Mouse (Mus musculus): ENCODE results near the gene Prim1. TPM values are rescaled to one million over a fixed set of nuclear protein-coding genes. Genes with fewer than 3 reads are reported as not detected.

Prim1 gene
- polyA plus RNA-seq, 1 experiment from 2014 or later: 107 TPM

- H3K36me3 ChIP-seq (ENCODE audit: control insufficient read depth, insufficient read depth, low read length): peaks cover 26% of the 10 kb centered on the region; the same call in 1 of the 2 replicates
- 92% methylated on average over 10 of the region's 10 CpGs for WGBS
Observed at GRCm38 (mm10) chr10:128023496-128023895, 8.5 kb downstream of the Prim1 start.

GRCm38 (mm10) chr10:128029931-128030330 is 15.0 kb downstream of the Prim1 start:
- peak; percentile 28 for DNase-seq (ENCODE audit: low spot score, missing footprints)
- 92% methylated on average over 7 of the region's 7 CpGs for WGBS
- Histone ChIP-seq H3K4me2 (no peak overlapping the region), H3K4me1 (ENCODE audit: control insufficient read depth, insufficient read depth, low read length) (peaks cover 4% of the 10 kb centered on the region; the same call in 1 of the 2 replicates), H3K36me3 (ENCODE audit: control insufficient read depth, insufficient read depth, low read length) (peaks cover 14% of the 10 kb centered on the region; the same call in 1 of the 2 replicates), H3K27me3 (ENCODE audit: control insufficient read depth, insufficient read depth, low read length) (no peaks in the 10 kb centered on the region), H3K9ac (ENCODE audit: low read length) (no peak overlapping the region), H3K4me3 (ENCODE audit: low read depth, low read length) (no peak overlapping the region), H3K27ac (ENCODE audit: low read depth, low read length) (no peak overlapping the region), H3K9me3 (ENCODE audit: control insufficient read depth, low read length) (no peaks in the 10 kb centered on the region)
- no peak for ATAC-seq (ENCODE audit: low FRiP score)

More at GRCm38 (mm10) chr10:128023496-128023895, 8.5 kb downstream of the Prim1 start:
- ATAC-seq (ENCODE audit: low FRiP score) (no peak), DNase-seq (ENCODE audit: low spot score, missing footprints) (peak; percentile 81)
- H3K4me3 ChIP-seq (ENCODE audit: low read depth, low read length): no peak overlapping the region
- H3K9ac ChIP-seq (ENCODE audit: low read length): no peak overlapping the region
- H3K27ac ChIP-seq (ENCODE audit: low read depth, low read length): no peak overlapping the region
- no peak overlapping the region for H3K4me2 ChIP-seq
- no peaks in the 10 kb centered on the region for H3K4me1 ChIP-seq (ENCODE audit: control insufficient read depth, insufficient read depth, low read length)
- no peaks in the 10 kb centered on the region for H3K9me3 ChIP-seq (ENCODE audit: control insufficient read depth, low read length)
- H3K27me3 ChIP-seq (ENCODE audit: control insufficient read depth, insufficient read depth, low read length): no peaks in the 10 kb centered on the region

- Histone ChIP-seq H3K27me3 (ENCODE audit: control insufficient read depth, insufficient read depth, low read length) (no peaks in the 10 kb centered on the region), H3K27ac (ENCODE audit: low read depth, low read length) (no peak overlapping the region), H3K4me3 (ENCODE audit: low read depth, low read length) (no peak overlapping the region), H3K36me3 (ENCODE audit: control insufficient read depth, insufficient read depth, low read length) (peaks cover 12% of the 10 kb centered on the region; the same call in 1 of the 2 replicates), H3K9me3 (ENCODE audit: control insufficient read depth, low read length) (no peaks in the 10 kb centered on the region), H3K9ac (ENCODE audit: low read length) (no peak overlapping the region), H3K4me1 (ENCODE audit: control insufficient read depth, insufficient read depth, low read length) (peaks cover 6% of the 10 kb centered on the region; the same call in 1 of the 2 replicates), H3K4me2 (no peak overlapping the region)
- no peak for ATAC-seq (ENCODE audit: low FRiP score)
- no peak for DNase-seq (ENCODE audit: low spot score, missing footprints)
- 80% methylated on average over 2 of the region's 2 CpGs for WGBS
Observed at GRCm38 (mm10) chr10:128030860-128031259, 15.9 kb downstream of the Prim1 start.

- no peaks in the 10 kb centered on the region for H3K27me3 ChIP-seq (ENCODE audit: control insufficient read depth, insufficient read depth, low read length)
- ATAC-seq (ENCODE audit: low FRiP score): no peak
- no peaks in the 10 kb centered on the region for H3K9me3 ChIP-seq (ENCODE audit: control insufficient read depth, low read length)
- peak overlapping the region; percentile 91 for H3K4me2 ChIP-seq
- H3K36me3 ChIP-seq (ENCODE audit: control insufficient read depth, insufficient read depth, low read length): peaks cover 13% of the 10 kb centered on the region
- H3K4me3 ChIP-seq (ENCODE audit: low read depth, low read length): peak overlapping the region; percentile 99
- no peak overlapping the region for H3K27ac ChIP-seq (ENCODE audit: low read depth, low read length)
- peaks cover 20% of the 10 kb centered on the region for H3K4me1 ChIP-seq (ENCODE audit: control insufficient read depth, insufficient read depth, low read length)
- DNase-seq (ENCODE audit: low spot score, missing footprints): peak; percentile 90
- 7% methylated on average over 10 of the region's 10 CpGs for WGBS
- peak overlapping the region; percentile 99 for H3K9ac ChIP-seq (ENCODE audit: low read length)
Observed at GRCm38 (mm10) chr10:128036746-128037425, 21.9 kb downstream of the Prim1 start.

GRCm38 (mm10) chr10:128037921-128038320 is 23.0 kb downstream of the Prim1 start:
- WGBS: 56% methylated on average over 3 of the region's 3 CpGs
- Histone ChIP-seq H3K4me1 (ENCODE audit: control insufficient read depth, insufficient read depth, low read length) (peaks cover 20% of the 10 kb centered on the region), H3K27me3 (ENCODE audit: control insufficient read depth, insufficient read depth, low read length) (no peaks in the 10 kb centered on the region), H3K27ac (ENCODE audit: low read depth, low read length) (no peak overlapping the region), H3K4me2 (peak overlapping the region; percentile 0; the same call in 1 of the 2 replicates), H3K4me3 (ENCODE audit: low read depth, low read length) (no peak overlapping the region), H3K9ac (ENCODE audit: low read length) (no peak overlapping the region), H3K9me3 (ENCODE audit: control insufficient read depth, low read length) (no peaks in the 10 kb centered on the region), H3K36me3 (ENCODE audit: control insufficient read depth, insufficient read depth, low read length) (peaks cover 13% of the 10 kb centered on the region)
- ATAC-seq (ENCODE audit: low FRiP score): no peak
- peak; percentile 71 for DNase-seq (ENCODE audit: low spot score, missing footprints)

- Histone ChIP-seq H3K27ac (ENCODE audit: low read depth, low read length) (no peak overlapping the region), H3K36me3 (ENCODE audit: control insufficient read depth, insufficient read depth, low read length) (peaks cover 13% of the 10 kb centered on the region), H3K4me1 (ENCODE audit: control insufficient read depth, insufficient read depth, low read length) (peaks cover 20% of the 10 kb centered on the region), H3K9ac (ENCODE audit: low read length) (no peak overlapping the region), H3K9me3 (ENCODE audit: control insufficient read depth, low read length) (no peaks in the 10 kb centered on the region), H3K4me2 (no peak overlapping the region), H3K27me3 (ENCODE audit: control insufficient read depth, insufficient read depth, low read length) (no peaks in the 10 kb centered on the region), H3K4me3 (ENCODE audit: low read depth, low read length) (no peak overlapping the region)
- ATAC-seq (ENCODE audit: low FRiP score) (no peak), DNase-seq (ENCODE audit: low spot score, missing footprints) (peak; percentile 73)
- WGBS: 83% methylated on average over 5 of the region's 5 CpGs
Observed at GRCm38 (mm10) chr10:128039167-128039566, 24.2 kb downstream of the Prim1 start.

- Histone ChIP-seq H3K36me3 (ENCODE audit: control insufficient read depth, insufficient read depth, low read length) (peaks cover 17% of the 10 kb centered on the region), H3K4me2 (no peak overlapping the region), H3K27ac (ENCODE audit: low read depth, low read length) (no peak overlapping the region), H3K4me1 (ENCODE audit: control insufficient read depth, insufficient read depth, low read length) (peaks cover 17% of the 10 kb centered on the region), H3K27me3 (ENCODE audit: control insufficient read depth, insufficient read depth, low read length) (no peaks in the 10 kb centered on the region), H3K9me3 (ENCODE audit: control insufficient read depth, low read length) (no peaks in the 10 kb centered on the region), H3K4me3 (ENCODE audit: low read depth, low read length) (no peak overlapping the region), H3K9ac (ENCODE audit: low read length) (no peak overlapping the region)
- 78% methylated on average over 3 of the region's 3 CpGs for WGBS
- no peak for DNase-seq (ENCODE audit: low spot score, missing footprints)
- no peak for ATAC-seq (ENCODE audit: low FRiP score)
Observed at GRCm38 (mm10) chr10:128039858-128040257, 24.9 kb downstream of the Prim1 start.

- Histone ChIP-seq H3K27ac (ENCODE audit: low read depth, low read length) (no peak overlapping the region), H3K36me3 (ENCODE audit: control insufficient read depth, insufficient read depth, low read length) (peaks cover 17% of the 10 kb centered on the region), H3K9ac (ENCODE audit: low read length) (no peak overlapping the region), H3K4me2 (no peak overlapping the region), H3K4me3 (ENCODE audit: low read depth, low read length) (no peak overlapping the region), H3K27me3 (ENCODE audit: control insufficient read depth, insufficient read depth, low read length) (no peaks in the 10 kb centered on the region), H3K9me3 (ENCODE audit: control insufficient read depth, low read length) (no peaks in the 10 kb centered on the region), H3K4me1 (ENCODE audit: control insufficient read depth, insufficient read depth, low read length) (peaks cover 14% of the 10 kb centered on the region)
- 93% methylated on average over 5 of the region's 5 CpGs for WGBS
- ATAC-seq (ENCODE audit: low FRiP score) (no peak), DNase-seq (ENCODE audit: low spot score, missing footprints) (peak; percentile 82)
Observed at GRCm38 (mm10) chr10:128040293-128040692, 25.3 kb downstream of the Prim1 start.

GRCm38 (mm10) chr10:128041636-128042035 is 26.7 kb downstream of the Prim1 start:
- no peaks in the 10 kb centered on the region for H3K27me3 ChIP-seq (ENCODE audit: control insufficient read depth, insufficient read depth, low read length)
- no peak overlapping the region for H3K9ac ChIP-seq (ENCODE audit: low read length)
- ATAC-seq (ENCODE audit: low FRiP score) (no peak), DNase-seq (ENCODE audit: low spot score, missing footprints) (peak; percentile 57)
- H3K4me2 ChIP-seq: no peak overlapping the region
- no peak overlapping the region for H3K27ac ChIP-seq (ENCODE audit: low read depth, low read length)
- no peaks in the 10 kb centered on the region for H3K9me3 ChIP-seq (ENCODE audit: control insufficient read depth, low read length)
- peaks cover 14% of the 10 kb centered on the region for H3K4me1 ChIP-seq (ENCODE audit: control insufficient read depth, insufficient read depth, low read length)
- H3K36me3 ChIP-seq (ENCODE audit: control insufficient read depth, insufficient read depth, low read length): peaks cover 24% of the 10 kb centered on the region
- no peak overlapping the region for H3K4me3 ChIP-seq (ENCODE audit: low read depth, low read length)
- 87% methylated on average over 4 of the region's 4 CpGs for WGBS
